In genomic region chr13:22036149-22036956, GRCm38 (mm10) we compare ENCODE assay signal across 8 mouse cellular contexts. TPM values are rescaled to one million over a fixed set of nuclear protein-coding genes. Genes with fewer than 3 reads are reported as not detected.
A peak's percentile ranks its signal among the peaks of the same experiment; 100 is the strongest.
DNase-seq lines count a peak whose midpoint lies in the region; ATAC-seq and TF ChIP-seq lines count a peak whose summit lies in the region.

No protein-coding gene starts in this region.

- H3K4me2 ChIP-seq in heart, embryonic 11.5 days = peak overlapping the region; percentile 65
- H3K4me2 ChIP-seq in embryonic facial prominence, embryonic 15.5 days (replicated peaks) = peak overlapping the region; percentile 58
- H3K4me2 ChIP-seq in limb, embryonic 14.5 days (replicated peaks; ENCODE audit: low read depth, low read length, severe bottlenecking) = peak overlapping the region; percentile 62

- H3K4me3 ChIP-seq in heart, embryonic 11.5 days (ENCODE audit: low read depth, low read length) = peak overlapping the region; percentile 43
- peak overlapping the region; percentile 48 for H3K4me3 ChIP-seq in embryonic facial prominence, embryonic 15.5 days (replicated peaks)
- H3K4me3 ChIP-seq in limb, embryonic 14.5 days (replicated peaks; ENCODE audit: low read length) = peak overlapping the region; percentile 40

- peaks cover 12% of the 10 kb centered on the region for H3K4me1 ChIP-seq in heart, embryonic 11.5 days (ENCODE audit: control insufficient read depth, insufficient read depth, low read length)
- peaks cover 24% of the 10 kb centered on the region for H3K4me1 ChIP-seq in embryonic facial prominence, embryonic 15.5 days
- peaks cover 19% of the 10 kb centered on the region for H3K4me1 ChIP-seq in limb, embryonic 14.5 days (ENCODE audit: control insufficient read depth, insufficient read depth, low read length)

- H3K9ac ChIP-seq in heart, embryonic 11.5 days (ENCODE audit: low read depth, low read length) = peak overlapping the region; percentile 54
- H3K9ac ChIP-seq in embryonic facial prominence, embryonic 15.5 days = peak overlapping the region; percentile 24; the same call in 1 of the 2 replicates
- H3K9ac ChIP-seq in limb, embryonic 14.5 days (ENCODE audit: low read depth, low read length, severe bottlenecking) = peak overlapping the region; percentile 47

- 4% methylated on average over 18 of the region's 23 CpGs for WGBS in heart, embryonic 11.5 days (ENCODE audit: insufficient replicate concordance)
- 2% methylated on average over 20 of the region's 23 CpGs for WGBS in embryonic facial prominence, embryonic 15.5 days
- 2% methylated on average over 17 of the region's 23 CpGs for WGBS in limb, embryonic 14.5 days

- H3K36me3 ChIP-seq in heart, embryonic 11.5 days (ENCODE audit: control insufficient read depth, insufficient read depth, low read length) = no peaks in the 10 kb centered on the region
- no peaks in the 10 kb centered on the region for H3K36me3 ChIP-seq in embryonic facial prominence, embryonic 15.5 days
- H3K36me3 ChIP-seq in limb, embryonic 14.5 days (ENCODE audit: control insufficient read depth, insufficient read depth, low read length) = no peaks in the 10 kb centered on the region

- H3K27me3 ChIP-seq in heart, embryonic 11.5 days (ENCODE audit: control insufficient read depth, insufficient read depth, low read length) = no peaks in the 10 kb centered on the region
- H3K27me3 ChIP-seq in embryonic facial prominence, embryonic 15.5 days = no peaks in the 10 kb centered on the region
- no peaks in the 10 kb centered on the region for H3K27me3 ChIP-seq in limb, embryonic 14.5 days (ENCODE audit: control insufficient read depth, insufficient read depth, low read length)

- intact Hi-C loops in heart, postnatal 14 days (cut with DNase I) = loop anchor here (5.0 kb wide), 1 partner anchor 1536 kb away; the partner anchor contains the start of genes Hist1h2ad, Hist1h2ae, Hist1h2bf and Hist1h2bg

- no peak for DNase-seq in heart, postnatal 14 days
- DNase-seq in CD4-positive helper T cell, adult 2 months (ENCODE audit: low read depth, low spot score) = peak; percentile 42
- DNase-seq in limb, embryonic 14.5 days (ENCODE audit: low spot score) = no peak
- peak; percentile 62 for DNase-seq in retina, embryonic 14.5 days (ENCODE audit: low spot score)
- no peak for DNase-seq in ovary, postnatal 14 days (ENCODE audit: low spot score)

- peak overlapping the region; percentile 82 for H3K27ac ChIP-seq in heart, embryonic 11.5 days (ENCODE audit: low read depth, low read length)
- peak overlapping the region; percentile 80 for H3K27ac ChIP-seq in embryonic facial prominence, embryonic 15.5 days (replicated peaks)
- H3K27ac ChIP-seq in limb, embryonic 14.5 days (replicated peaks; ENCODE audit: low read depth, low read length) = peak overlapping the region; percentile 79

- H3K9me3 ChIP-seq in heart, embryonic 11.5 days (replicated peaks; ENCODE audit: control insufficient read depth, low read length) = no peaks in the 10 kb centered on the region
- H3K9me3 ChIP-seq in embryonic facial prominence, embryonic 15.5 days (replicated peaks) = no peaks in the 10 kb centered on the region
- H3K9me3 ChIP-seq in limb, embryonic 14.5 days (ENCODE audit: control insufficient read depth, low read length) = no peaks in the 10 kb centered on the region

- peak; percentile 3; the same call in 1 of the 2 replicates for ATAC-seq in heart, embryonic 11.5 days (replicated peaks; ENCODE audit: insufficient number of reproducible peaks, low FRiP score, low TSS enrichment)
- no peak for ATAC-seq in embryonic facial prominence, embryonic 15.5 days (ENCODE audit: insufficient number of reproducible peaks, low FRiP score, low TSS enrichment, low read depth)
- no peak for ATAC-seq in limb, embryonic 14.5 days (ENCODE audit: low FRiP score, low read depth)
- no peak for ATAC-seq in inflammation-experienced regulatory T-cells, adult 6 months

- peak; percentile 52; the same call in 1 of the 2 replicates for TF ChIP-seq POLR2A in limb, embryonic 14.5 days (IDR thresholded peaks at IDR 0.05; ENCODE audit: borderline replicate concordance, extremely low read depth, insufficient read depth, insufficient read length)

RNA-seq across cellular contexts. Expression of gene Hist1h2bk, which starts 0.7 kb away (rescaled TPM):
- 2.2 and 3.9 TPM in 2 replicates for polyA plus RNA-seq in heart, embryonic 11.5 days (2014; fragmentation: Nextera tagmentation; extraction: Ambion mirVana)
- 100 to 1,000 TPM in 1 of 2 experiments, 10 to 100 TPM in 1; 67.9 to 160 TPM for total RNA-seq in heart, postnatal 14 days (2021)
- 3.1 and 4.0 TPM in 2 replicates for polyA plus RNA-seq in embryonic facial prominence, embryonic 15.5 days (2015; fragmentation: Nextera tagmentation; extraction: Ambion mirVana)
- 24.6 and 30.5 TPM in 2 replicates for polyA plus RNA-seq in limb, embryonic 14.5 days (2012; rRNA removed)
- polyA plus RNA-seq in limb, embryonic 14.5 days (2014; fragmentation: Nextera tagmentation; extraction: Ambion mirVana) = 6.9 and 7.1 TPM in 2 replicates
- polyA plus RNA-seq in inflammation-experienced regulatory T-cells, adult 6 months (2017; shearing (Covaris generic)) = 1 to 10 TPM in 2 of 3 experiments, not detected in 1; 2.2 to 9.9 TPM

RNA-seq across cellular contexts. Expression of gene Hist1h2ah, which starts 1.0 kb away (rescaled TPM):
- 10.1 TPM in 1 of 2 replicates, not detected in the other for polyA plus RNA-seq in heart, embryonic 11.5 days (2014; fragmentation: Nextera tagmentation; extraction: Ambion mirVana)
- 100 to 1,000 TPM in 1 of 2 experiments, 10 to 100 TPM in 1; 69.3 to 132 TPM for total RNA-seq in heart, postnatal 14 days (2021)
- 2.8 and 17.2 TPM in 2 replicates for polyA plus RNA-seq in embryonic facial prominence, embryonic 15.5 days (2015; fragmentation: Nextera tagmentation; extraction: Ambion mirVana)
- polyA plus RNA-seq in limb, embryonic 14.5 days (2012; rRNA removed) = 5.5 and 14.9 TPM in 2 replicates
- polyA plus RNA-seq in limb, embryonic 14.5 days (2014; fragmentation: Nextera tagmentation; extraction: Ambion mirVana) = 6.5 and 22.1 TPM in 2 replicates
- 100 to 1,000 TPM in 1 of 3 experiments, 10 to 100 TPM in 1, not detected in 1; 52.3 to 507 TPM for polyA plus RNA-seq in inflammation-experienced regulatory T-cells, adult 6 months (2017; shearing (Covaris generic))

RNA-seq across cellular contexts. Expression of gene Hist1h4i, which starts 4.8 kb away (rescaled TPM):
- polyA plus RNA-seq in heart, embryonic 11.5 days (2014; fragmentation: Nextera tagmentation; extraction: Ambion mirVana) = 12.1 and 15.7 TPM in 2 replicates
- 10 to 100 TPM; 29.6 to 55.4 TPM for total RNA-seq in heart, postnatal 14 days (2021)
- 17.5 and 20.6 TPM in 2 replicates for polyA plus RNA-seq in embryonic facial prominence, embryonic 15.5 days (2015; fragmentation: Nextera tagmentation; extraction: Ambion mirVana)
- polyA plus RNA-seq in limb, embryonic 14.5 days (2012; rRNA removed) = 31.0 and 39.5 TPM in 2 replicates
- polyA plus RNA-seq in limb, embryonic 14.5 days (2014; fragmentation: Nextera tagmentation; extraction: Ambion mirVana) = 14.0 and 14.7 TPM in 2 replicates
- 10 to 100 TPM in 1 of 3 experiments, 1 to 10 TPM in 2; 4.1 to 18.5 (median 6.5) TPM for polyA plus RNA-seq in inflammation-experienced regulatory T-cells, adult 6 months (2017; shearing (Covaris generic))

RNA-seq across cellular contexts. Expression of gene Hist1h2ag, which starts 6.4 kb away (rescaled TPM):
- polyA plus RNA-seq in heart, embryonic 11.5 days (2014; fragmentation: Nextera tagmentation; extraction: Ambion mirVana) = 12.3 and 19.7 TPM in 2 replicates
- 100 to 1,000 TPM in 1 of 2 experiments, 10 to 100 TPM in 1; 44.4 to 112 TPM for total RNA-seq in heart, postnatal 14 days (2021)
- polyA plus RNA-seq in embryonic facial prominence, embryonic 15.5 days (2015; fragmentation: Nextera tagmentation; extraction: Ambion mirVana) = 33.6 and 33.8 TPM in 2 replicates
- 54.6 and 89.6 TPM in 2 replicates for polyA plus RNA-seq in limb, embryonic 14.5 days (2012; rRNA removed)
- 56.7 and 74.1 TPM in 2 replicates for polyA plus RNA-seq in limb, embryonic 14.5 days (2014; fragmentation: Nextera tagmentation; extraction: Ambion mirVana)
- polyA plus RNA-seq in inflammation-experienced regulatory T-cells, adult 6 months (2017; shearing (Covaris generic)) = 1 to 10 TPM in 2 of 3 experiments, not detected in 1; 3.9 to 4.5 TPM

RNA-seq across cellular contexts. Expression of gene Hist1h2bj, which starts 6.7 kb away (rescaled TPM):
- 2.7 and 7.5 TPM in 2 replicates for polyA plus RNA-seq in heart, embryonic 11.5 days (2014; fragmentation: Nextera tagmentation; extraction: Ambion mirVana)
- 10 to 100 TPM; 36.4 to 83.6 TPM for total RNA-seq in heart, postnatal 14 days (2021)
- 5.7 and 6.9 TPM in 2 replicates for polyA plus RNA-seq in embryonic facial prominence, embryonic 15.5 days (2015; fragmentation: Nextera tagmentation; extraction: Ambion mirVana)
- 20.7 and 26.3 TPM in 2 replicates for polyA plus RNA-seq in limb, embryonic 14.5 days (2012; rRNA removed)
- 10.3 and 11.1 TPM in 2 replicates for polyA plus RNA-seq in limb, embryonic 14.5 days (2014; fragmentation: Nextera tagmentation; extraction: Ambion mirVana)
- polyA plus RNA-seq in inflammation-experienced regulatory T-cells, adult 6 months (2017; shearing (Covaris generic)) = 10 to 100 TPM in 1 of 3 experiments, 1 to 10 TPM in 2; 1.8 to 10.3 (median 6.6) TPM

Comparison
In these comparisons a context has a peak if more than half of its experiments do, and no peak if none do; other contexts are left out.
1. DNase-seq: peak in CD4-positive helper T cell, adult 2 months (single experiment) and retina, embryonic 14.5 days (single experiment); none in heart, postnatal 14 days (0 of 2), limb, embryonic 14.5 days (single experiment) and ovary, postnatal 14 days (single experiment).
2. Peak in every context shown above with its lines, with median percentiles within 50 percentile points of each other: H3K27ac ChIP-seq, H3K4me2 ChIP-seq, H3K4me3 ChIP-seq and H3K9ac ChIP-seq.